Mouse (Mus musculus) thymus, postnatal 14 days (tissue): ENCODE measurements around the gene 4933411K16Rik.
A peak's percentile ranks its signal among the peaks of the same experiment; 100 is the strongest.

Experiments
- DNase-seq: peaks from one replicate; pipeline ENCODE4 v3.0.0; 2021

The 4933411K16Rik gene

GRCm38 (mm10) chr19:42036357-42036756 lies 15.7 kb upstream of the 4933411K16Rik start:
- no peak for DNase-seq

GRCm38 (mm10) chr19:42037167-42037702 lies 14.8 kb upstream of the 4933411K16Rik start:
- DNase-seq, result no peak

- DNase-seq, result no peak
These were observed 13.7 kb upstream of the 4933411K16Rik start for GRCm38 (mm10) chr19:42038310-42038709.

GRCm38 (mm10) chr19:42043988-42044387 lies 8.1 kb upstream of the 4933411K16Rik start:
- no peak for DNase-seq

- DNase-seq, result peak; percentile 75
These were observed 6.6 kb upstream of the 4933411K16Rik start, which contains the start of gene Hoga1 for GRCm38 (mm10) chr19:42045269-42046102. Gene Hoga1, plus strand, starts transcription at chr19:42045610.

GRCm38 (mm10) chr19:42050251-42050650 lies 1.8 kb upstream of the 4933411K16Rik start:
- no peak for DNase-seq

- no peak for DNase-seq
These were observed 697 bp upstream of the 4933411K16Rik start for GRCm38 (mm10) chr19:42051351-42051750.

GRCm38 (mm10) chr19:42054255-42054654 lies 2.2 kb downstream of the 4933411K16Rik start:
- DNase-seq, result no peak

GRCm38 (mm10) chr19:42055881-42056280 lies 3.8 kb downstream of the 4933411K16Rik start:
- DNase-seq, result no peak

- DNase-seq, result no peak
These were observed 4.8 kb downstream of the 4933411K16Rik start for GRCm38 (mm10) chr19:42056719-42057409.

- no peak for DNase-seq
These were observed 6.4 kb downstream of the 4933411K16Rik start for GRCm38 (mm10) chr19:42058426-42058825.

- no peak for DNase-seq
These were observed 9.4 kb downstream of the 4933411K16Rik start for GRCm38 (mm10) chr19:42061443-42061842.

- no peak for DNase-seq
These were observed 16.6 kb downstream of the 4933411K16Rik start for GRCm38 (mm10) chr19:42068441-42069240.

- no peak for DNase-seq
These were observed 17.1 kb downstream of the 4933411K16Rik start for GRCm38 (mm10) chr19:42069241-42069525.

- no peak for DNase-seq
These were observed 19.2 kb downstream of the 4933411K16Rik start for GRCm38 (mm10) chr19:42071221-42071620.

- DNase-seq, result no peak
These were observed 20.0 kb downstream of the 4933411K16Rik start for GRCm38 (mm10) chr19:42071886-42072608.

- DNase-seq, result no peak
These were observed 20.8 kb downstream of the 4933411K16Rik start for GRCm38 (mm10) chr19:42072802-42073201.

GRCm38 (mm10) chr19:42075051-42075450 lies 23.0 kb downstream of the 4933411K16Rik start:
- DNase-seq, result no peak

- DNase-seq, result no peak
These were observed 23.9 kb downstream of the 4933411K16Rik start for GRCm38 (mm10) chr19:42075992-42076391.

GRCm38 (mm10) chr19:42078566-42078965 lies 26.5 kb downstream of the 4933411K16Rik start:
- no peak for DNase-seq

- no peak for DNase-seq
These were observed 27.0 kb downstream of the 4933411K16Rik start for GRCm38 (mm10) chr19:42079006-42079405.

- DNase-seq, result no peak
These were observed 27.9 kb downstream of the 4933411K16Rik start for GRCm38 (mm10) chr19:42079950-42080349.
